Mouse (Mus musculus) adrenal gland, adult 2 months (tissue): Measurements from ENCODE around the gene Lrp1. TPM values are rescaled to one million over a fixed set of nuclear protein-coding genes. Genes with fewer than 3 reads are reported as not detected.

Experiments
- DNase-seq: peaks from one replicate; pipeline ENCODE4 v3.0.0; 2021
- polyA plus RNA-seq: library from polyadenylated mRNA; depleted of rRNA; stranded (reverse); fragments of >200 nt; gene quantifications from 2 replicates; pipeline ENCODE4 v1.2.3, GENCODE M21; 2012
- total RNA-seq, 2 experiments: library from RNA; stranded (reverse); gene quantifications; 2 replicates each; pipeline ENCODE4 v1.2.3; 2021

Gene Lrp1
- total and polyA plus RNA-seq, 3 experiments = 138 to 201 (median 196) TPM

GRCm38 (mm10) chr10:127615591-127615990, 5.4 kb downstream of the Lrp1 start:
- DNase-seq = no peak

- no peak for DNase-seq
Measured at GRCm38 (mm10) chr10:127615034-127615374, 5.9 kb downstream of the Lrp1 start.

GRCm38 (mm10) chr10:127614236-127615033, 6.5 kb downstream of the Lrp1 start:
- DNase-seq = no peak

- DNase-seq = no peak
Measured at GRCm38 (mm10) chr10:127612079-127612775, 8.7 kb downstream of the Lrp1 start.

GRCm38 (mm10) chr10:127610066-127610415, 10.9 kb downstream of the Lrp1 start:
- no peak for DNase-seq

- DNase-seq = no peak
Measured at GRCm38 (mm10) chr10:127609415-127610065, 11.4 kb downstream of the Lrp1 start.

GRCm38 (mm10) chr10:127607059-127607458, 13.9 kb downstream of the Lrp1 start:
- no peak for DNase-seq

GRCm38 (mm10) chr10:127605756-127606155, 15.2 kb downstream of the Lrp1 start:
- DNase-seq = no peak

- DNase-seq = no peak
Measured at GRCm38 (mm10) chr10:127605251-127605547, 15.7 kb downstream of the Lrp1 start.

- DNase-seq = peak; percentile 70
Measured at GRCm38 (mm10) chr10:127604465-127605250, 16.3 kb downstream of the Lrp1 start.

GRCm38 (mm10) chr10:127603437-127604371, 17.2 kb downstream of the Lrp1 start:
- no peak for DNase-seq

- DNase-seq = peak; percentile 46
Measured at GRCm38 (mm10) chr10:127602194-127602593, 18.8 kb downstream of the Lrp1 start.

GRCm38 (mm10) chr10:127599779-127600541, 21.0 kb downstream of the Lrp1 start:
- peak; percentile 85 for DNase-seq

GRCm38 (mm10) chr10:127599252-127599651, 21.7 kb downstream of the Lrp1 start:
- no peak for DNase-seq

- DNase-seq = no peak
Measured at GRCm38 (mm10) chr10:127598607-127599006, 22.3 kb downstream of the Lrp1 start.

- DNase-seq = peak; percentile 66
Measured at GRCm38 (mm10) chr10:127597311-127597901, 23.5 kb downstream of the Lrp1 start.

GRCm38 (mm10) chr10:127596321-127596941, 24.5 kb downstream of the Lrp1 start:
- DNase-seq = peak; percentile 79

GRCm38 (mm10) chr10:127594930-127595715, 25.8 kb downstream of the Lrp1 start:
- DNase-seq = no peak

- no peak for DNase-seq
Measured at GRCm38 (mm10) chr10:127594405-127594804, 26.5 kb downstream of the Lrp1 start.
